Mouse (Mus musculus) ovary, postnatal 36 days (tissue): ENCODE data around the gene Gm4985.
"Not testable (repeated sequence)": the region's sequence is repeated elsewhere in the genome, so short reads cannot be mapped to it uniquely, and the experiment has no call there.

Experiments
- DNase-seq: peaks from one replicate; pipeline ENCODE4 v3.0.0; 2022; ENCODE audit warnings: low spot score, mixed read lengths

The Gm4985 gene

GRCm38 (mm10) chrX:23958834-23959233 is at the start of gene Gm4985:
Gene Gm4985, minus strand, starts transcription at chrX:23958934.
- not testable (repeated sequence) for DNase-seq

- DNase-seq, result no peak
Measured at GRCm38 (mm10) chrX:23954161-23954560, 4.6 kb downstream of the Gm4985 start.
